Mouse (Mus musculus): ENCODE results near the gene Slc35e3. TPM values are rescaled to one million over a fixed set of nuclear protein-coding genes. Genes with fewer than 3 reads are reported as not detected.

Slc35e3 gene
- polyA plus RNA-seq, 1 experiment from 2014 or later = 22.2 TPM

DNA sequence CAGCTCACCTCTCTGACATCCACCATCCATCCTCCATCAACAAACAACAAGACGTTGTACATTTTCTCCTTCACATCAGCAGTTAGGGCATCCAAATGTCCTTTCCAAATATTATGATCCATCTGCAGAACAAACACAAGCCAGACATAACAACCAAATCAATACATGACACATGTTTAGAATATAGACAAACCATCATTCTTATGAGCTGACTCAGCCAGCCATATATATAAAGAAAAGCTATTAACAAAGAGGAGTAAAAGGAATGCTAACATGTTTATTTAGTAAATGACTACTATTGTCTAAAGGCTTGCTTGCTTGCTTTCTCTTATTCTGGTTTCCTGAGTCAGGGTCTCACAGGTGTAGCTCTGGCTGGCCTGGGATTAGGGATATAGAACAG, 11.1 kb upstream of the Slc35e3 start:
- Histone ChIP-seq H3K9ac (replicated peaks; ENCODE audit: low read length) (no peak overlapping the region), H3K27ac (replicated peaks; ENCODE audit: low read depth, low read length) (no peak overlapping the region), H3K9me3 (replicated peaks; ENCODE audit: control insufficient read depth, low read length) (no peaks in the 10 kb centered on the region), H3K4me3 (ENCODE audit: low read depth, low read length) (no peak overlapping the region), H3K4me2 (ENCODE audit: low read depth, low read length) (no peak overlapping the region), H3K36me3 (replicated peaks; ENCODE audit: control insufficient read depth, insufficient read depth, low read depth, low read length) (peaks cover 14% of the 10 kb centered on the region), H3K27me3 (ENCODE audit: control insufficient read depth, insufficient read depth, low read length) (no peaks in the 10 kb centered on the region), H3K4me1 (ENCODE audit: control insufficient read depth, insufficient read depth, low read length) (no peaks in the 10 kb centered on the region)
- no peak for DNase-seq (ENCODE audit: low spot score)
- no peak for ATAC-seq (replicated peaks; ENCODE audit: insufficient number of reproducible peaks, low FRiP score, low TSS enrichment, low read depth)
- 94% methylated on average over 1 of the region's 1 CpGs for WGBS

DNA sequence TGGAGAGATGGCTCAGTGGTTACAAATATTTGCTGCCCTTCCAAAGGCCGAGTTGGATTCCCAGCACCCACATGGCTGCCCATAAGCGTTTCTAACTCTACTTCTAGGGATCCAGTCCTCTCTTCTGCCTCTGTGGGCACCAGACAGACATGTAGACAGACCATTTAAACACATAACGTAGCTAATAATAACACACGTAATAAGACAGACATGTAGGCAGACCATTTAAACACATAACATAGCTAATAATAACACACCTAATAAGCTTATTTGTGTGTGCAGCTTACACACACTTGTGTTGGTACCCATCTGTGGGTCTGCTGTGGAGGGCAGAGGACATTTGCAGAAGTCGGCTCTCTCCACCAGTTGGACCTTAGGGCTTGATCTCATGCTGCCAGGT, 10.6 kb upstream of the Slc35e3 start:
- peaks cover 14% of the 10 kb centered on the region for H3K36me3 ChIP-seq (replicated peaks; ENCODE audit: control insufficient read depth, insufficient read depth, low read depth, low read length)
- H3K4me1 ChIP-seq (ENCODE audit: control insufficient read depth, insufficient read depth, low read length) = no peaks in the 10 kb centered on the region
- no peak overlapping the region for H3K9ac ChIP-seq (replicated peaks; ENCODE audit: low read length)
- no peaks in the 10 kb centered on the region for H3K9me3 ChIP-seq (replicated peaks; ENCODE audit: control insufficient read depth, low read length)
- ATAC-seq (replicated peaks; ENCODE audit: insufficient number of reproducible peaks, low FRiP score, low TSS enrichment, low read depth) (no peak), DNase-seq (ENCODE audit: low spot score) (no peak)
- no peak overlapping the region for H3K27ac ChIP-seq (replicated peaks; ENCODE audit: low read depth, low read length)
- WGBS = 94% methylated on average over 5 of the region's 5 CpGs
- no peaks in the 10 kb centered on the region for H3K27me3 ChIP-seq (ENCODE audit: control insufficient read depth, insufficient read depth, low read length)
- H3K4me2 ChIP-seq (ENCODE audit: low read depth, low read length) = no peak overlapping the region
- H3K4me3 ChIP-seq (ENCODE audit: low read depth, low read length) = no peak overlapping the region

DNA sequence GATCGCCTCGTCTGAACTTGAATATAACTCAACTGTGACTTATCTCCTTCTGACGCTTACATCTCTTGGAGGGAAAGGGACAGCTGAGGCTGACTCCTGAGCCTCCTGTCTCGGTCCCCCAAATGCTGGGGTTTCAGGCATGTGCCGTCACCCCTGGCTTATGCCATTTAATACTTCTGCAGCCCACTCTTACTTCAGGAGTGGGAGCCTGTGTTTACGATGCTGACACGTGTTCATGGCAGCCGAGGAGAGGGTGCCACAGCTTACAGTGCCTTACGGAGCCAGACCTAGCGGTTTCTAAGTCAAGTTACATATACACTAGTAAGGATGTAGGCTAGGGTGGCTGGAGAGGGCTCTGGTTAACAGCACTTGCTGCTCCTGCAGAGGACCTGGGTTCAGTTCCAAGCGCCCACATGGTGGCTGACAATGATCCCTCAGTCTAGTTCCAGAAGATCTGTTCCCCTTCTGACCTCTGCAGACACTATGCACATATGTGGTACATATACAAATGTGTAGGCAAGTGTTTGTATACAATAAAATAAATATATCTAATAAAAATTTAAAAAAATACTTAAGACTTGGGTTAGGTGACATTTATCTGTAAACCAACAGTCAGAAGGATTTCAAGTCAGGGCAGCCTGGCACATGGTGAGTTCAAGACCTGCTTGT, 9.8 kb upstream of the Slc35e3 start:
- no peak overlapping the region for H3K27ac ChIP-seq (replicated peaks; ENCODE audit: low read depth, low read length)
- H3K4me1 ChIP-seq (ENCODE audit: control insufficient read depth, insufficient read depth, low read length) = no peaks in the 10 kb centered on the region
- no peaks in the 10 kb centered on the region for H3K27me3 ChIP-seq (ENCODE audit: control insufficient read depth, insufficient read depth, low read length)
- no peak overlapping the region for H3K9ac ChIP-seq (replicated peaks; ENCODE audit: low read length)
- DNase-seq (ENCODE audit: low spot score) = no peak
- H3K9me3 ChIP-seq (replicated peaks; ENCODE audit: control insufficient read depth, low read length) = no peaks in the 10 kb centered on the region
- peaks cover 9% of the 10 kb centered on the region for H3K36me3 ChIP-seq (replicated peaks; ENCODE audit: control insufficient read depth, insufficient read depth, low read depth, low read length)
- ATAC-seq (replicated peaks; ENCODE audit: insufficient number of reproducible peaks, low FRiP score, low TSS enrichment, low read depth) = no peak
- 89% methylated on average over 11 of the region's 11 CpGs for WGBS
- H3K4me3 ChIP-seq (ENCODE audit: low read depth, low read length) = no peak overlapping the region
- H3K4me2 ChIP-seq (ENCODE audit: low read depth, low read length) = no peak overlapping the region

DNA sequence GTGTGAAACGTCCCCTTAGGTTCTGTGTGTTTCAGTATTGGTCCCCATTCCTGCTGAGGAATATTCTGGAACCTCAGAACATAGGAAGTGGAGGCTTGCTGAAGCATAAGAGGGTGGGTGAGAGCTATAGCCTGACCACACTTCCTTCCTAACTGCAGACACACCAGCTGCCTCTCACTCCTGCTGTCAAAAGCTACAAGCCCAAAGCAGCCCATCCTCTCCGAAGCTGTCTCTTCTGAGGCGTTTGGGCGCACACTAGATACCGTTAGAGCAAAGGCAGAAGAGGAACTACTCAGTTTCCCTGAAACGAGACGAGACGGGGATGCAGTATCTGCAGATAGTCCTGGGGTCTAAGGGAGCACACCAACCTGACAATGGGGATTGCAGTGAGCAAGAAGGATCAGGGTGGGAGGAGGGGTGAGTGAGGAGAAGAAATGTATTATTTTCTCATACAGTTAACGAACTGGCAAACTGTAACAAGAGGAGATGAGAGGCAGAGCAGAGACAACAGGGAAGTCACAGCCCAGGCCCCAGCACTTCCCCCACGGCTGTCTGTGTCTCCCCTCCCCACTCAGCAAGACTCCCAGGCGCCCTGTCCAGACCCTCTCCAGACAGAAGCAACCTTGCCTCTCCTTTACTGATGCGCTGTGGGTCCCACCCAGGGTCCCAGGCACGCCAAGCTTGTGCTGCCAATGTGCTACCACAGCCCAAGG, 9.1 kb upstream of the Slc35e3 start:
- peaks cover 5% of the 10 kb centered on the region for H3K36me3 ChIP-seq (replicated peaks; ENCODE audit: control insufficient read depth, insufficient read depth, low read depth, low read length)
- WGBS = 93% methylated on average over 13 of the region's 13 CpGs

DNA sequence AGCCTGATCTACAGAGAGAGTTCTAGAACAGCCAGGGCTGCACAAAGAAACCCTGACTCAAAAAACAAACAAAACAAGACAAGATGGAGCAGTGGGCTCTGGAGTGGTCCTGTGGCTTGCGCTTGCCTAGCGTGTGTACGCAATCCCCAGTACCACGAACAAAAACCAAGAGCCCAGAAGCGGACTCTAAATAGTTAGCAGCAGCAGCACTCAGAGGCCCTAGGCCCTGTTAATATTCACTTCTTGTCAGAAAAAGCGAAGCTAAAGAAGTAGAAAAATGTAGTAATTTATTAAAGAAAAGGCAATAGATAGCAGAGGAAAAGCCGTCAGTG, 8.4 kb upstream of the Slc35e3 start:
- whole genome bisulfite sequencing = 98% methylated on average over 7 of the region's 7 CpGs
- no peaks in the 10 kb centered on the region for H3K4me1 ChIP-seq (ENCODE audit: control insufficient read depth, insufficient read depth, low read length)
- peaks cover 8% of the 10 kb centered on the region for H3K36me3 ChIP-seq (replicated peaks; ENCODE audit: control insufficient read depth, insufficient read depth, low read depth, low read length)
- H3K4me2 ChIP-seq (ENCODE audit: low read depth, low read length) = no peak overlapping the region
- no peak for DNase-seq (ENCODE audit: low spot score)
- H3K9me3 ChIP-seq (replicated peaks; ENCODE audit: control insufficient read depth, low read length) = no peaks in the 10 kb centered on the region
- no peaks in the 10 kb centered on the region for H3K27me3 ChIP-seq (ENCODE audit: control insufficient read depth, insufficient read depth, low read length)
- H3K9ac ChIP-seq (replicated peaks; ENCODE audit: low read length) = no peak overlapping the region
- H3K27ac ChIP-seq (replicated peaks; ENCODE audit: low read depth, low read length) = no peak overlapping the region
- no peak overlapping the region for H3K4me3 ChIP-seq (ENCODE audit: low read depth, low read length)
- ATAC-seq (replicated peaks; ENCODE audit: insufficient number of reproducible peaks, low FRiP score, low TSS enrichment, low read depth) = no peak

More for the DNA sequence above, 9.1 kb upstream of the Slc35e3 start:
- Histone ChIP-seq H3K27me3 (ENCODE audit: control insufficient read depth, insufficient read depth, low read length) (no peaks in the 10 kb centered on the region), H3K9me3 (replicated peaks; ENCODE audit: control insufficient read depth, low read length) (no peaks in the 10 kb centered on the region), H3K27ac (replicated peaks; ENCODE audit: low read depth, low read length) (no peak overlapping the region), H3K9ac (replicated peaks; ENCODE audit: low read length) (no peak overlapping the region), H3K4me3 (ENCODE audit: low read depth, low read length) (no peak overlapping the region), H3K4me1 (ENCODE audit: control insufficient read depth, insufficient read depth, low read length) (no peaks in the 10 kb centered on the region), H3K4me2 (ENCODE audit: low read depth, low read length) (no peak overlapping the region)
- no peak for ATAC-seq (replicated peaks; ENCODE audit: insufficient number of reproducible peaks, low FRiP score, low TSS enrichment, low read depth)
- DNase-seq (ENCODE audit: low spot score) = no peak

DNA sequence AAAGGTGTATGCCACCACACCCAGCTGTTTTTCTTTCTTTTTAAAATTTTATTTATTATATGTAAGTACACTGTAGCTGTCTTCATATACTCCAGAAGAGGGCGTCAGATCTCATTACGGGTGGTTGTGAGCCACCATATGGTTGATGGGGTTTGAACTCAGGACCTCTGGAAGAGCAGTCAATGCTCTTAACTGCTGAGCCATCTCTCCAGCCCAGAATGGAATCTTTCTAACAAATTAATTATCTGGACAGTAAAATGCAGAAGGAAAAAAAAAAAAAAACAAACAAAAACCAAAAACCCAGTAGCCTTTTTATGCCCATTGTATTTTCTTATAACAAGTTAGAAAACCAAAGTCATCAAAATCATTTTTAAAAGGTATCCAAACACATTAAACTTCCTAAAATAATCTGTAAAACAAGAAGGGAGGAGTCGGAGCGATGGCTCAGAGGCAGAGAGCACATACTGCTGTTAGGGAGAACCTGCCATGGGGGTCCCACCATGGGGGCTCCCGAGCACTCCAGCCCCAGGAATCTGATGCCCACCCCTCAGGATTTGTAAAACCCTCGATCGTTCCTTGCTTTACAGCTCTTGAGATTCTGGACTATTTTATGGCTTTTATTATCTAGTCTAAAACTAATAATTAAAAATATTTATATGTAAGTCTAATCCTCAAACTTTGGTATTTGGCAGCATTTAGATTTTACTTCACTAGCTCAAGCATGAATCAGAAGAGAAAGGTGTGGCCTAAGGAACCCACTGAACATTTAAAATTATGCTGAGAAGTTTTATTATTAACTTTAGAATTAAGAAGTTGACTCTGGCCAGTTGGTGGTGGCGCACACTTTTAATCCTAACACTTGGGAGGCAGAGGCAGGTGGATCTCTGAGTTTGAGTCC, 7.8 kb upstream of the Slc35e3 start:
- no peak overlapping the region for H3K4me2 ChIP-seq (ENCODE audit: low read depth, low read length)
- no peaks in the 10 kb centered on the region for H3K9me3 ChIP-seq (replicated peaks; ENCODE audit: control insufficient read depth, low read length)
- H3K4me1 ChIP-seq (ENCODE audit: control insufficient read depth, insufficient read depth, low read length) = no peaks in the 10 kb centered on the region
- no peaks in the 10 kb centered on the region for H3K27me3 ChIP-seq (ENCODE audit: control insufficient read depth, insufficient read depth, low read length)
- H3K27ac ChIP-seq (replicated peaks; ENCODE audit: low read depth, low read length) = no peak overlapping the region
- ATAC-seq (replicated peaks; ENCODE audit: insufficient number of reproducible peaks, low FRiP score, low TSS enrichment, low read depth) (no peak), DNase-seq (ENCODE audit: low spot score) (no peak)
- H3K9ac ChIP-seq (replicated peaks; ENCODE audit: low read length) = no peak overlapping the region
- H3K4me3 ChIP-seq (ENCODE audit: low read depth, low read length) = no peak overlapping the region
- peaks cover 8% of the 10 kb centered on the region for H3K36me3 ChIP-seq (replicated peaks; ENCODE audit: control insufficient read depth, insufficient read depth, low read depth, low read length)
- WGBS = 96% methylated on average over 8 of the region's 8 CpGs

DNA sequence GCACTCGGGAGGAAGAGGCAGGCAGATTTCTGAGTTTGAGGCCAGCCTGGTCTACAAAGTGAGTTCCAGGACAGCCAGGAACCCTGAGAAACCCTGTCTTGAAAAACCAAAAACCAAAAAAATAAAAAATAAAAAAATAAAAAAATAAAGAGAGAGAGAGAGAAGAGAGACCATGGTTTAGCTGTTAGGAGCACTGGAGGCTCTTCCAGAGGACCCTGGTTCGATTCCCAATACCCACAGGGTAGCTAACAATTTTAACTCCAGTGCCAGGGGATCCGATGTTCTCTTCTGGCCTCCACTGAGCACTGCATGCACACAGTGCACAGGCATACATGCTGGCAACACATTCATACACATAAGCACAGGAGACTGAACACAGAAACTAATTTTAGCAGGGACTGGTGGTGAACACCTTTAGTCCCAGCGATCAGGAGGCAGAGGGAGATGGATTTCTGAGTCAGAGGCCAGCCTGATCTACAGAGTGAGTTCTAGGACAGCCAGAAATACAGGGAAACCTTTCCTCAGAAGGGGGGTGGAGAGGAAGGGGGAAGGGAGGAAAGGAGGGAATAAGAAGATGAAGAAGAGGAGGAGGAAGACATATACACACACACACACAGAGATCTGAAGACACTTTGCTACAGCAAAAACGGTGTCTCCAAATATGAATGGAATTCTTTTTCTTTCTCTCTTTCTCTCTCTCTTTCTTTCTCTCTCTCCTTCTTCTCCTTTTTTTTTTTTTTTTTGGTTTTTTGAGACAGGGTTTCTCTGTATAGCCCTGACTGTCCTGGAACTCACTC, 6.9 kb upstream of the Slc35e3 start:
- no peaks in the 10 kb centered on the region for H3K9me3 ChIP-seq (replicated peaks; ENCODE audit: control insufficient read depth, low read length)
- ATAC-seq (replicated peaks; ENCODE audit: insufficient number of reproducible peaks, low FRiP score, low TSS enrichment, low read depth) (no peak), DNase-seq (ENCODE audit: low spot score) (no peak)
- H3K36me3 ChIP-seq (replicated peaks; ENCODE audit: control insufficient read depth, insufficient read depth, low read depth, low read length) = peaks cover 8% of the 10 kb centered on the region
- no peak overlapping the region for H3K27ac ChIP-seq (replicated peaks; ENCODE audit: low read depth, low read length)
- H3K4me3 ChIP-seq (ENCODE audit: low read depth, low read length) = no peak overlapping the region
- H3K27me3 ChIP-seq (ENCODE audit: control insufficient read depth, insufficient read depth, low read length) = no peaks in the 10 kb centered on the region
- H3K9ac ChIP-seq (replicated peaks; ENCODE audit: low read length) = no peak overlapping the region
- WGBS = 90% methylated on average over 5 of the region's 5 CpGs
- H3K4me2 ChIP-seq (ENCODE audit: low read depth, low read length) = no peak overlapping the region
- no peaks in the 10 kb centered on the region for H3K4me1 ChIP-seq (ENCODE audit: control insufficient read depth, insufficient read depth, low read length)

All from embryonic facial prominence, embryonic 11.5 days (tissue).